Mouse (Mus musculus) activated CD4-positive, CD25-positive, alpha-beta regulatory T cell, adult 4 months (primary cell): ENCODE measurements at regions not wholly inside any gene's neighbourhood (a gene's known extent, or its start where the extent isn't known, plus 50 kb on each side); places are given as distances from the start of the nearest gene placed in this dataset.
A peak's percentile ranks its signal among the peaks of the same experiment; 100 is the strongest.

Experiments
- ATAC-seq: one replicate; pipeline ENCODE4 v1.8.0; 2017

DNA sequence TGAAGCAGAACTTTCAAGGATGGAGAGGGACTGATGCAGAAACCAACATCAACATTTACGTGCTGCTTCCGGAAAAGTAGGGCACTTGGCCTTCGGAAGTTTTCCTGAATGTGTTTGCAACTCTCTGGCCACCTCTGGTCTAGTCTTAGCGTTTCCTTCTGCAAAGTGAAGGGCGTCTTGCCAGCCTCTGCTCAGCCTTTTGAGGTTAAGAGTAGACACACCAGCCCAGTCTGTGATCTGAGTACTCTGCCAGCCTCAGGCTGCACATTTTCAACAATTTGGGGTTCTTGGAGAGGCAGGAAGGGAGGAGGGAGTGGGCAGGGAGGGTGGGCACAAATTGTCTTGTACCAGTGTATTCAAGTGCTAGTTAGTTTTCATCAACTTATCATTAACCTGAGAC is 176.7 kb upstream of the Egln3 start:
- no peak for ATAC-seq

DNA sequence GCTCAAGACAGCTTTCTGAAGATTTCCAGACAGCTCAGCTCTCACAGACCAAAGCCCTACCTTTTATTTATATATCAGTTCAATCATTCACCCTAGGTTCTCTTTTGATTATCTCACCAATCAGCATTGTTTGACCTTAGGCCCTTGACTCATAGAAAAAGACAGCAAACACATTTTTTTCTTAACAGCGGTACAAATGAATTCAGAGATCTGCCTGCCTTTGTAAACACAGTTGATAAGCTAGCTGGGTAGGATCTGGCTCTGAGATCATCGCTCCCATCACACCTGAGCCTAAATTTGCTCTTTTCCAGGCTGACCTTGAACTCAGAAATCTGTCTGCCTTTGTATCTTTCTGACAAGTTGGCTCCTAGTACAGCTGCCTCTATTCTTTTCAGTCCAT is 174.9 kb upstream of the Egln3 start:
- ATAC-seq: no peak

DNA sequence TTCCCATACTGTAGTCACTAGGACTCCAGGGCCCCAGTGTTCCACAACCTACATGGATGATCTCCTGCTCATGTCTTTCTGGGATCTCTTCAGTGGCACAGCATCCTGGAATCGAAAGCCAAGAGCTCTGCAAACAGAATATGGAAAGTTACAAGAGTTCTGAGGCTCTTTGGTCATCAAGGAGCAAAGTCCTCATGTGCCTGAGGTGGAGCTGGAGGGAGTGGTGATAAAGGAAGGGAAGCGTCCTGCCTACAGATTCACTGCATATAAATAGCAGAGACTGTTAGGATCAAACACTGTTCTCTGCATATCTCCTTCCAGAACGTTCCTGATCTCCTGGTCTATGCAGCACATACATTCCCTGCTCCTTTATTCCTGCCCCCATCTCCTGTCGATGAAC is 170.4 kb upstream of the Egln3 start:
- ATAC-seq: no peak

- ATAC-seq: peak; percentile 93
Measured at GRCm38 (mm10) chr12:54369217-54369616, 165.6 kb upstream of the Egln3 start.

DNA sequence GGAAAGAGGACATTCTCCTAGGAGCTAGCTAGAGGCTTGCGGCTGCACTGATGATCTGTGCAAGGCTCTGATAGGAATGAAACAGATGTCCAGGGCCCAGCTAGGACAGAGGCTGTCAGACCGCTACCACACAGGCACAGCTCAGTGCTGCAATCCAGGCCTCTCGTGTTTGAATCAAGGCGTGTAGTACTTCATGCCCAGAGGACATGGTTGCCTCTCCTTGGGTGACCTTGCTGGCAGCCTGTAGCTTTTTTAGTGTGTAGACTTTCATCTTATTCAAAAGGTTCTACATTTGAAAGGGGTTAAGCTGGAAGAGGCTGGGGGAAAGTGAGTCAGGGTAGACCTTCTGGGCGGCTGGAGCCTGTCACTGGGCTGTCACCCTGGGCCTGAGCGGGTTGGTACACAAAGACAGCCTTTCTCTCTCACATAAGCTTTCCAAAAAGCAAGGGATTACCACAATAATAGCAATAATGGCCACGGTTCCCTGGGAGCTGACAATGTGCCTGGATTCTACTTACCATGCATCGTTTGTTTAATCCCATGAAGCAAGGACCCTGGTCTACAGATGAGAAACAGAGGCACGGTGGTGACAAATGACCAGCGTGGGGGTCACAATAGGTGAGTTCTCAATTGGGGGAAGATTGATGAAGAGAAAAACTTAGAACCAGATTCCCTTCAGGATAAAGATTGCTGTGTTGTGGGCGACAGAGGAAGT is 160.9 kb upstream of the Egln3 start:
- ATAC-seq: no peak

DNA sequence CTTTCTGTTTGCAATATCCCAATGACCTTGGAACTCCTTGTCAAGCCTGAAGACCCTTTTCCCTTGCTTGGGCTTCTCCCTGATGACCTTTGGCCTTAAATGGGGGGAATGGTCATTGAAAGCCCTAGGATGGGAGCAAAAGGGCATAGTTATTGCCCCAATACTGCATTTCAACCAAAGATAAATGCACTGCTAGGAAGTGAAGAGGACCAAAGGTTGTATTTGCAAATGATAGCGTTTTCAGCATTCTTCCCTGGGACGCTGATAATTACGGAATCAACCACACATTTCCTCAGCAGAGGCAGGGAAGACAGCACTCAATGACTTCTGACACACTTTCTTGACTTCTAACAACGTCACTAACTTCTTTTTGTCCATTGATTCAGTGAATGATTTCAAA is 158.1 kb upstream of the Egln3 start:
- ATAC-seq: no peak

DNA sequence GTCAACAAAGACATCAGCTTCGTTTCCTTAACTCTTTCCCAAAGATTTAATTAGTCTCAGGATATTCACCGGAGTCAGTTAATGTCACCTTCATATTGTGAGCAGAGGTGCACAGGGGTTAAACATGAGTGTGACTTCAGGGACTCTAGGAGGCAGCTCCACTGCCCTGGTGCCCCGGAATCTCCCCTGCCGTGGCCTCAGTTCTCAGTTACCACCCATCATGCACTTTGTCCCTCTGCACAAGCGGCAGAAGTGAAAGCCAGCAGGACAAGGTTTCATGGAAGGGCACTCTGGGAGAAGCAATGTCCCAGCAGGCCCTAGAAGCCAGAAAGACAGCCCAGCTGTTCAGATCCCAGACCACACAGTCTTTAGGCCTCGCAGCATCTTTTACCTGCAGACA is 150.5 kb upstream of the Egln3 start:
- no peak for ATAC-seq

DNA sequence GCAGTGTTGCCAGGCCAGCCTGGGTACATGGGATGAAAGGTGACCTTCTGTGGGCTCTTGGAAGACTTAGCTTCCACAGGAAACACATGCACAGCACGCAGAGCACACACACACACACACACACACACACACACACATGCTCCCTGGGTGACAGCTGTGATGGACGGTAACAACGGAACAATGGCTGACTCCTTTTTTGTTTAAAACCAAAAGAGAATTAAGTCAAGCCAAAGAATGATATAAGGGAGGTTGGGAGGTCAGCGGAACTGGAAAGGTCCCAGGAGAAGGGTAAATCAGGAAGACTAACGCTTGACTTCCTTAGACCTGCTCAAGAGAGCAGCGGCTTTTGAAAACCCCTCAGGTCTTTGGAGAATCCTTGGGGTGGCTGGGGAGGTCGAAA is 150.0 kb upstream of the Egln3 start:
- ATAC-seq: no peak

DNA sequence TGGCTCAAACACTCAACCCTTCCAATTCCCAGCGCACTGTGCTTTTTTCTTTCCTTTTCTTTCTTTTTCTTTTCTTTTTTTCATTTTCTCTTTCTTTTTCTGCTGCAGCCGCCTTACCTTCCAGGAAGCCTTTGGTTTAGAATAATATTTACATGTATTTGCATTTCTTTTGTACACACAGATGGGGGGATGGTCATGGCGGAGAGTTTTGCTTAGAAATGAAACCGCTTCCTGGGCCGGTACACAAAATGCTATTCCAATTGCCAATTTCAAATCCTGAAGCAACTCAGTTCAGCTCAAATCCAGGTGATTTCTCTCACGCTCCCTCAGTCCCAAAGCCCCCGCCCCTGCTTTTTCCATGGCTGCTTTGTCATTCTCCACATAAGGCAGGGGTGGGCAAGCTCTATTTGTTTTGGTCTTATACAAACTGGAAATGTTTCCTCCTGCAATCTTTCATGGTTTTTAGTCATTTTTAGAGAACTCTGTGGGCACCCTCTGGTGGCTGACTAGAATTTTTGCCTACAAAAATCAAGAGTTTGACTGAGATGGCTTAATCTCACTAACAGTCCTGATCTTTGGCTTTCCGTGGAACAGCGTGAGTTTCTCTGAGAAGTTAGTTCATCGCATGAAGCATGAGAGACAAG is 149.4 kb upstream of the Egln3 start:
- ATAC-seq: peak; percentile 71

DNA sequence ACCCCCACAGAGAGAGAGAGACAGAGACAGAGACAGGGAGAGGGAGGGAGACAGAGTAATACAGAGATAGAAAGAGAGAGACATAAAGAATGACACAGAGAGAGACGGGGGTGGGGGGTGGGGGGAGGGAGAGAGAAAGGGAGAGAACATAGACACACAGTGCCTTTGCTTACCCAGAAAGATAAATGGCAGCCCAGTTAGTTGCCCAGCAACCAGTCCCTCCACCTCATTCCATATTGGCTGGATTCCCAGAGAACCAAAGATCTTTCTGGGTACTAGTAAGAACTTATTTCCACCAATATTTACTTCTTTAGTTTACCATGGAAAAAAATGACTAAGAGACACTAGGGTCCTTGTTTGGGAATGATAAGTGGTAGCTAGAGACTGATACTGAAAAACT is 146.6 kb upstream of the Egln3 start:
- ATAC-seq: no peak

GRCm38 (mm10) chr12:54349403-54349802 is 145.7 kb upstream of the Egln3 start:
- ATAC-seq: no peak

- ATAC-seq: peak; percentile 32
Measured at GRCm38 (mm10) chr12:54343493-54343892, 139.8 kb upstream of the Egln3 start.

GRCm38 (mm10) chr12:54335509-54335908 is 131.8 kb upstream of the Egln3 start:
- no peak for ATAC-seq

DNA sequence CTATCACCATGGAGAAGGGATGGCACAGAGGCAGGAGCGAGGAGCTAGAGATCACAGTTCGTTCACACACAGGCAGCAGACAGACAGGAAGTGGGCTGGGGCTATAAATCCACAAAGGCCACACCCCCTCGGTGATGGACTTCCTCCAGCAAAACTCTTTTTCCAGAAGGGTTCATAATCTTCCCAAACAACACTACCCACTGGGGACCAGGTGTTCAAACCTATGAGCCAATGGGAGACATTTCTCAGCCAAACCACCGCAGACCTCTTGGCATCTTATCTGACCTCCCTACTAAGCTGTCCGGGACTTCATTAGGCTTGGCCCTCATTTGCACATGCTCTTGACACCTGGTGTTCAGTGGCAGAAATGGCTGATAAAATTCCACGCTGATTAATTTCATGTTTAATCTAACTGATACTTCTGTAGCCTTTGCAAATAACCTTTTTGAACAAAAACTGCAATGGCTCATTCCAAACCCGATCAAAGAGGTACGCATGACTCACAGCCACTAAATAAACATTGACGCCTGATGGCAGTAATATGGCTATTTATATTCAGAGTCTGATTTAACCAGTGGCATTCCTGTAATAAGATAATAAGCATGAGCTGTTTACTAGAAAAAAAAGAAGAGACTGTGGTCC is 131.0 kb upstream of the Egln3 start:
- ATAC-seq: no peak

- no peak for ATAC-seq
Measured at GRCm38 (mm10) chr12:54333632-54334321, 130.1 kb upstream of the Egln3 start.

GRCm38 (mm10) chr12:54327483-54327882 is 123.8 kb upstream of the Egln3 start:
- no peak for ATAC-seq

DNA sequence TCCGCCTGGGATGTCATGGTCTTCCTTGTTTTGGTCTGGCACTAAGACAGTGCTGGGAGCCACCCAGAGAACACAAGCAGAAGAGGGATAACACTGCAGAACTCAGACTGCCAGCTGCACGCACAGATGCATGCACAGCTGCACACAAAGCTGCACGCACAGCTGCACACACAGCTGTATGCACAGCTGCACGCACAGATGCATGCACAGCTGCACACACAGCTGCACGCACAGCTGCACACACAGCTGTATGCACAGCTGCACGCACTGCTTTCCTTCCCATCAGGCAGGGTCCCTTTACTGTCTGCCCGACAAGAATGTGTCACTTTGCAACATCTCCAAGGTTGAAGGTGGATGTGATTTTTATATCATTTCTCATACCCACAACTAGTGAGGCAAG is 122.9 kb upstream of the Egln3 start:
- no peak for ATAC-seq

- ATAC-seq: no peak
Measured at GRCm38 (mm10) chr12:54320533-54320932, 116.9 kb upstream of the Egln3 start.

- peak; percentile 65 for ATAC-seq
Measured at GRCm38 (mm10) chr12:54316980-54317471, 113.4 kb upstream of the Egln3 start.

DNA sequence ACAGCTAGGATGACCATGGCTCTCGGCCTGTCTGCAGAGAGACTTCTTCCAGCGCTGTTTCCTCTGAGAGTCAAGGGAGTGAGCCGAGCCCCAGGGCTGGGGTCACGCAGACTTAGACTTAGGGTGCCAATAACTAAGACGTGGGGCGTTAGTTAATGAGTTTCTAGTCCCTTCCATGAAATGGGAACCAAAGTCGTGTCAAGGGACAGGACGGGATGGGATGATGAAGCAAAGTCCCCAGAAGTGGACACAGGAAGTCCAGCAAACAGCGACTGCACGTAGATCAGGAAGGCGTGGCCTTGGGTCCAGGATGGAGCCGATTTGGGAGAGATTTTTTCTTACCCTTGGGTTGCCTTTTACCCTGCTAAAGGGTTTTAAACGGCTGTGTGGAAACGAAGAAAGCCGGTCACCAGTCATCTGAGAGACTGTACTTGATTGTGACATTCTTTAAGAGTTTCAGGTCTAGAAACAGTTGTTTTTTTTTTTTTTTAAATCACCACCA is 112.5 kb upstream of the Egln3 start:
- no peak for ATAC-seq

DNA sequence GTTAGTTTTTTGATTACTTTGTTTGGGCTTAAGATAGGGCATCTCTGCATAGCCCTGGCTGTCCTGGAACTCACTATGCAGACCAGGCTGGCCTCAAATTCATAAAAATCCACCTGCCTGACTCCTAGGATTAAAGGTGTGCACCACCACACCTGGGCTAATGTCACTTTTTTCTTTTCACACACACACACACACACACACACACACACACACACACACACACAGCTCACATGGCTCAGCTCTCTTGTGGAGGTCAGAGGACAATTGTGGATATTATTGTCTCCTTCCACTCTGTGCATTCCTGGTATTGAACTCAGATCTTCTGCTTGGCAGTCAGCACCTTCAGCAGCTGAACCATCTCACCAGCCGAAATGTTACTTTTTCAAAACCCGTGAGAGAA is 110.5 kb upstream of the Egln3 start:
- no peak for ATAC-seq

DNA sequence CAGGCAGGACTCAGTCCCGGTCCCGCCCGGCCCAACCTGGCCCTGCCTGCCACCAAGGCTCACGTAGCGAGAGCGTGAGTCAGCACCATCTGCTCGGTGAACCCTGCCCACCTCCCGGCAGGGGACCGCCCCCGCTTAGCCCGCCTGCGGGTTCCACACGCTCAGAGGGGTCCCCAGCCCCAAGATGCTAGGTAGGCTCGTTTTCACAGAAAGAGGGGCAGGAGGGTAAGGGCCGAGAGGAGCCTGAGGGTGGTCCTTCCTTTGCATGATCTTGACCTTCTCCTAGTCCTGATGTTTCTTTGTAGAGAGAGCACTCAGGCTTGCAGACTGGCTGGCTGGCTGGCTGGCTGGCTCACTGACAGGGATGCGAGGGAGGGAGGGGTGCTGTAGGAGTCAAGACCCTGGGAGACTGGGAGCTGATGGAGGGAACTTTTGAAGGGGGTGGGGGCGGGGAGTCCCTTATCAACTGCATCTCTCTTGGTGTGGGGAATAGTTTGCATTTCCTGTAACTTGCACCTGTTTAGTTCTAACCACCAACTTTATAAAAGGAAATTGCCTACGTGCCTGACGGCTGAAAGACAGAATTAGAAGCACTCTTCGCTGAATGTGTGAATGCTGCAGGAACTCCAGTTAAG is 109.7 kb upstream of the Egln3 start:
- ATAC-seq: peak; percentile 81
